Mouse (Mus musculus): ENCODE results near the gene Rhog. TPM values are rescaled to one million over a fixed set of nuclear protein-coding genes. Genes with fewer than 3 reads are reported as not detected.
A peak's percentile ranks its signal among the peaks of the same experiment; 100 is the strongest.

Gene Rhog
- total and polyA plus RNA-seq, 2 experiments from 2014 or later: 5.7 to 15.5 TPM

DNA sequence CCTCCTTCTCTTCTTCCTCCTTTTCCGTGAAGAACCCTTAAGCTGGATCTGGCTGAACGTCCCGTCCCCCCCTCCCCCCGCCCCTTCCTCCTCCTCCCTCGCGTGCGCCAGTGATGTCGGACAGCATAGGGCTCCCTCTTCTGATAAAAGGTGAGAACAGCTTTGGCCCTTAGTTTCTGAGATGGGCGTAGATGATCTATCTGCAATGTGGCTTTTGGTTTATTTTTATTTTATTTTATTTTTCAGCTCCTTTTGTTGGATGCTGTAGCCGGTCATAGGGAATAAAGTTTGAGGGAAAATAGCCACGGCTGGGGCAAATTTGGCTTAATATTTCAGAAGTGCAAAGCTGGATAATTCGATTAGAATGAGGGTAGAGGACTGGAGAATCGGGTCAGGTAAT lies 33.5 kb downstream of the Rhog start:
- Histone ChIP-seq H3K4me2 (ENCODE audit: low read depth) (peak overlapping the region; percentile 84), H3K9ac (peak overlapping the region; percentile 74), H3K27me3 (ENCODE audit: insufficient read depth, low read length) (no peaks in the 10 kb centered on the region), H3K27ac (ENCODE audit: low read depth, low read length) (no peak overlapping the region), H3K9me3 (ENCODE audit: low read length) (no peaks in the 10 kb centered on the region), H3K4me3 (ENCODE audit: low read depth, low read length) (peak overlapping the region; percentile 57), H3K36me3 (ENCODE audit: insufficient read depth) (no peaks in the 10 kb centered on the region), H3K4me1 (ENCODE audit: insufficient read depth) (no peaks in the 10 kb centered on the region)
- DNase-seq (peak; percentile 56), ATAC-seq (peak; percentile 77)
- TF ChIP-seq CTCF (IDR thresholded peaks at IDR 0.05; ENCODE audit: low read depth): peak; percentile 58
- 0% methylated on average over 10 of the region's 13 CpGs for WGBS

DNA sequence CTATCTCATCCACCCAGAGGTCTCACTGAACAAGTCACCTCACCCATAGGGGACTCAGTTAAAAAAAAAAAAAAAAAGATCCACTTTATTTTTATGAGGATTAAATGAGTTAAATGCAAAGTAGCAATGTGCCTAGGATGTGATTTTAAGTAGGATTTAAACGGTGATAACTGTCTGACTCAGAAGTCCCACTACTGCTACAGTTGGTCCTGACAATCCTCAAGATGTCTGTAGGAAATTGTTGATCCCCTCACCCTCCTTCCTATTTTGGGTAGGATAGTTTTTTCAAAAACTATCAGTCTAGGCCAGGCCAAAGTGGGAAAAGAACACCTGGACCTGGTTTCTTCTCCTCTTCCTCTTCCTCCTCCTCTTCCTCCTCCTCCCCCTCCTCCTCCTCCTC lies 34.0 kb downstream of the Rhog start:
- Histone ChIP-seq H3K27me3 (ENCODE audit: insufficient read depth, low read length) (no peaks in the 10 kb centered on the region), H3K36me3 (ENCODE audit: insufficient read depth) (no peaks in the 10 kb centered on the region), H3K4me3 (ENCODE audit: low read depth, low read length) (peak overlapping the region; percentile 57), H3K27ac (ENCODE audit: low read depth, low read length) (no peak overlapping the region), H3K4me1 (ENCODE audit: insufficient read depth) (no peaks in the 10 kb centered on the region), H3K4me2 (ENCODE audit: low read depth) (peak overlapping the region; percentile 84), H3K9me3 (ENCODE audit: low read length) (no peaks in the 10 kb centered on the region), H3K9ac (no peak overlapping the region)
- no peak for DNase-seq
- 35% methylated on average over 1 of the region's 1 CpGs for WGBS
- no peak for ATAC-seq
- TF ChIP-seq CTCF (IDR thresholded peaks at IDR 0.05; ENCODE audit: low read depth): no peak

DNA sequence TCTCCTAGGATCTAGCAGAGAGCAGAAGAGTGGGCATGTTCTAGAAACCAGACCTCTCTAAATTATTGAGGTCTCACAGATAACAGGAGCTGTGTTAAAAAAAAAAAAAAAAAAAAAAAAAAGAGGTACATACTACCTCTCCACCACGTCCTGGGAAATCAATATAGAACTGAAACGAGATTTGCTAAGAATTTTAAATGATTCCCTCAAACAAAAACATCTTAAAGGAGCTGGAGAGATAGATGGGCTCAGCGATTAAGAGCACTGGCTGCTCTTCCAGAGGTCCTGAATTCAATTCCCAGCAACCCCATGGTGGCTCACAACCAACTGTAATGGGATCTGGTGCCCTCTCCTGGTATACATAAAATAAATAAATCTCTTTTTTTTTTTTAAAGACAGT lies 44.8 kb downstream of the Rhog start:
- Histone ChIP-seq H3K27ac (ENCODE audit: low read depth, low read length) (peak overlapping the region; percentile 89), H3K27me3 (ENCODE audit: insufficient read depth, low read length) (no peaks in the 10 kb centered on the region), H3K4me2 (ENCODE audit: low read depth) (peak overlapping the region; percentile 57), H3K9me3 (ENCODE audit: low read length) (no peaks in the 10 kb centered on the region), H3K36me3 (ENCODE audit: insufficient read depth) (no peaks in the 10 kb centered on the region), H3K4me3 (ENCODE audit: low read depth, low read length) (peak overlapping the region; percentile 81), H3K9ac (no peak overlapping the region; the same call in 1 of the 2 replicates), H3K4me1 (ENCODE audit: insufficient read depth) (no peaks in the 10 kb centered on the region)
- DNase-seq (peak; percentile 1), ATAC-seq (no peak)
- WGBS: 70% methylated on average over 3 of the region's 3 CpGs
- TF ChIP-seq CTCF (IDR thresholded peaks at IDR 0.05; ENCODE audit: low read depth): 0 out of 2 replicates have a peak, but pooled peaks have one; percentile 30

DNA sequence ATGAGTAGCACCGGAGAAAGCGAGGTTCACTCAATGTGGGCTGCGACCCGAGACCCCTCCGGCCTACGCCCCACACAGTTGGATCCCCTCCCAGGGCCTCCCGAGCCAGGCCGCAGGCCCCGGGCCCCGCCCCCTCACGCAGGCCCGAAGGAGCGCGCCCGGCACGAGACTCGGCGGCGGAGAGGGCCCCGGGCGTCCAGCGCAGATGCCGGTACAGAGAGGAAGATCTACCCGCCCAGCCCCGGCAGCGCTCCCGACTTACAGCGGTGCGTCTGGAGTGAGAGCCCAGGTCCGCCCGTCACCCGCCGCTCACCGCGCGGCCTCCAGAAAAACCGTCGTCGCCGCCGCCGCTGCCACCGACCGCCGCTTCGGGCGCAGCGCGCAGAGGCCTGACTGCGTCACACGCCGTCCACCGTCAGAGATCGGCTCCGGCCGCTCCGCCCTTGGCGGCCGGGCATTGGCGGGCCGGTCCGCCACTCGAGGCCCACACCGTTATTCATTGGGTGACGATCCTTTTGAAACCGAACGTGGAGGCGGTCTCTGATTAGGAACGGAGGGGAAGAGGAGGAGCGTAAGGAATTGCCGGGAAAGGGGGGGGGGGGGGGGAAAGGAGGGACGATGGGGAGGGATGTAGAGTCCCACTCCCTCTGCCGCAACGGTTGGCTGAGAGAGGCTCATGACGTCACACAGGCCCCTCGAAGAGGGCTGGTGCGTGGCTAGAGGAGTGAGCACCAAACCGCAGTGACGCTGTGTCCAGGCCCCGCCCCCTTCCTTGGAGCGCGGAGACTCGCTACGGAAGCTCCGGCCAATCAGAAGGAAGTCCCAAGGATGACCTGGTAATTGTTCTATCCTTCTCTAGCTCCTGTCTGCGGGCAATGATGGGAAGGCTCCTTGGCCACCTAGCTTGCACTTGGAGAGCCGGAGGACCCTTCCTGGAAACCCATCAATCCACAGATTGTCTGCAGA lies 45.8 kb downstream of the Rhog start, which contains the start of the genes Nup98 and Pgap2:
Nup98 (minus strand) TSS at position 421 of the 966 bp plus-strand sequence.
Pgap2 (plus strand) TSS at position 453 of the 966 bp plus-strand sequence.
- H3K4me1 ChIP-seq (ENCODE audit: insufficient read depth): no peaks in the 10 kb centered on the region
- TF ChIP-seq CTCF (IDR thresholded peaks at IDR 0.05; ENCODE audit: low read depth): peak; percentile 52
- no peaks in the 10 kb centered on the region for H3K36me3 ChIP-seq (ENCODE audit: insufficient read depth)
- peak; percentile 97 for ATAC-seq
- peak within 1 kb of the TSS; percentile 81 for H3K4me3 ChIP-seq (ENCODE audit: low read depth, low read length)
- DNase-seq: peak; percentile 99
- H3K4me2 ChIP-seq (ENCODE audit: low read depth): peak within 1 kb of the TSS; percentile 64
- H3K27ac ChIP-seq (ENCODE audit: low read depth, low read length): peak within 1 kb of the TSS; percentile 91
- no peaks in the 10 kb centered on the region for H3K9me3 ChIP-seq (ENCODE audit: low read length)
- peak within 1 kb of the TSS; percentile 84 for H3K9ac ChIP-seq
- WGBS: 3% methylated on average over 76 of the region's 87 CpGs
- no peaks in the 10 kb centered on the region for H3K27me3 ChIP-seq (ENCODE audit: insufficient read depth, low read length)

DNA sequence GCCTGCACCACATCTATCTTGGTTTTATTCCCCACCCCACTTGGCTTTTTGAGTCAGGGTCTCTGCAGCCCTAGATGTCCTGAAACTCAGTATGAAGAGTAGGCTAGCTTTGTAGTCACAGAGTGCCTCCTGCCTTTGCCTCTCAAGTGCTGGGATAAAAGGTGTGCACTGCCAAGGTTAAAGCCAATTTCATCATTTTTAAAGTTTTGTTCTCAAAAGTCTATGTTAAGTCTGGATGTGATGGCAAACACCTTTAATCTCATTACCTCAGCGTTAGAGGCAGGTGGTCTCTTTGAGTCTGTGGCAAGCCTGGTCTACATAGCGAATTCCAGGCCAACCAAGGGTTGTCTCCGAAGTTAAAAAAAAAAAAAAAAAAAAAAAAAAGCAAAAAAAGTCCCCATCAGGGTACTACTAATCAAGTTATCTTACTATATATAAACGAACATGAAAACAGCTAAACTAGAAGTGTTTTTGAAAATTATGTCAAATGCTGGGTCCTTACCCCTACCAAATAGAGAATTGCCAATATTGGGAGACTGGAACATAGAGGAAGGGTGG lies 47.0 kb downstream of the Rhog start:
- Histone ChIP-seq H3K4me1 (ENCODE audit: insufficient read depth) (no peaks in the 10 kb centered on the region), H3K4me3 (ENCODE audit: low read depth, low read length) (peak overlapping the region; percentile 81), H3K9me3 (ENCODE audit: low read length) (no peaks in the 10 kb centered on the region), H3K27me3 (ENCODE audit: insufficient read depth, low read length) (no peaks in the 10 kb centered on the region), H3K36me3 (ENCODE audit: insufficient read depth) (no peaks in the 10 kb centered on the region), H3K4me2 (ENCODE audit: low read depth) (peak overlapping the region; percentile 64), H3K9ac (peak overlapping the region; percentile 84), H3K27ac (ENCODE audit: low read depth, low read length) (no peak overlapping the region)
- ATAC-seq (no peak), DNase-seq (no peak)
- no peak for TF ChIP-seq CTCF (IDR thresholded peaks at IDR 0.05; ENCODE audit: low read depth)
- 58% methylated on average over 4 of the region's 4 CpGs for whole genome bisulfite sequencing

DNA sequence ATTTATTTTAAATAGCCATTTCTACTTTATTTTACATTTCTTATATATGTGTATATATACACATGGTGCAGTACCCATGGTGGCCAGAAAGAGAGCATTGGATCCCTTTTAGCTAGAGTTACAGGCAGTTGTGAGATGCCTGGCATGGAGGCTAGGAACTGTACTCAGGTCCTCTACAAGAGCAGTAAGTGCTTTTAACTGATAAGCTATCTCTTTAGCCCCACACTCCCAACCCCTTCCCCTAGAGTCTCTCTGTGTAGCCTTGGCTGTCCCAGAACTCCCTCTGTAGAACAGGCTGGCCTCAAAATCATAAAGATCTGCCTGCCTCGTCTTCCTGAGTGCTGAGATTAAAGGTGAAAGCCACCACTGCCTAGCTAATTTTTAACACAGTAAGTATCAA lies 50.2 kb downstream of the Rhog start:
- Histone ChIP-seq H3K4me2 (ENCODE audit: low read depth) (no peak overlapping the region), H3K27me3 (ENCODE audit: insufficient read depth, low read length) (no peaks in the 10 kb centered on the region), H3K4me1 (ENCODE audit: insufficient read depth) (no peaks in the 10 kb centered on the region), H3K9ac (no peak overlapping the region), H3K27ac (ENCODE audit: low read depth, low read length) (no peak overlapping the region), H3K9me3 (ENCODE audit: low read length) (no peaks in the 10 kb centered on the region), H3K36me3 (ENCODE audit: insufficient read depth) (no peaks in the 10 kb centered on the region), H3K4me3 (ENCODE audit: low read depth, low read length) (no peak overlapping the region)
- DNase-seq (no peak), ATAC-seq (no peak)
- 91% methylated on average over 1 of the region's 1 CpGs for WGBS
- TF ChIP-seq CTCF (IDR thresholded peaks at IDR 0.05; ENCODE audit: low read depth): no peak

All from forebrain, postnatal 0 days (tissue).